Mouse (Mus musculus): ENCODE results near the gene Gm4302. TPM values are rescaled to one million over a fixed set of nuclear protein-coding genes. Genes with fewer than 3 reads are reported as not detected.
"Not testable (repeated sequence)": the region's sequence is repeated elsewhere in the genome, so short reads cannot be mapped to it uniquely, and the experiment has no call there.

The Gm4302 gene
- total RNA-seq (2014; rRNA removed; ENCODE audit: low replicate concordance) (not detected in 2 replicates), polyA plus RNA-seq (2015; fragmentation: Nextera tagmentation; extraction: Ambion mirVana) (not detected in 2 replicates)

DNA sequence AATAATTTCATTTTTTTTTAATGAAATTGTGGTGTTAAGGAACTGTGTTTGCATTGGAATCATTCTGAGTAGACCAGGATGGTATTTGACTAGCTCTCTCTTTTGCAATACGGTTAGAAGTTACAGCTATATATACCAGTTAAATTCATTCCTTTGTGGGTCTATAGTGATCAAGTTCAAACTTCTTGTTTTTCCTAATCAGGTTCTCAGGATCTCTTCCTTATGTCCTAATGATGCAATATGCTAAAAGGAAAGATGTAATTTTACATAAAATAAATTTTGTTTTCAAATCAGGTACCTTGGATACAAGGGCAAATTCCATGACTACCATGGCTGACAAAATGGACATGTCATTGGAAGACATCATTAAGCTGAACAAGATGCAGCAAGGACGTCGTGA, at the start of gene Gm4302:
TSS of gene Gm4302 (plus strand) at position 301 of the 400 bp plus-strand sequence.
- H3K4me2 ChIP-seq (ENCODE audit: low read depth, low read length); DNase-seq (ENCODE audit: low spot score); H3K4me3 ChIP-seq (ENCODE audit: low read depth, low read length); H3K9me3 ChIP-seq (replicated peaks; ENCODE audit: control insufficient read depth, low read length); H3K36me3 ChIP-seq (replicated peaks; ENCODE audit: control insufficient read depth, insufficient read depth, low read length); H3K9ac ChIP-seq (replicated peaks; ENCODE audit: low read depth, low read length); H3K27ac ChIP-seq (ENCODE audit: low read depth); H3K27me3 ChIP-seq (ENCODE audit: control insufficient read depth, insufficient read depth, low read length); H3K4me1 ChIP-seq (ENCODE audit: control insufficient read depth, insufficient read depth); ATAC-seq (ENCODE audit: insufficient read depth, low read depth): not testable (repeated sequence)
- no CpG with 5 or more reads among the region's 3 CpGs for WGBS

DNA sequence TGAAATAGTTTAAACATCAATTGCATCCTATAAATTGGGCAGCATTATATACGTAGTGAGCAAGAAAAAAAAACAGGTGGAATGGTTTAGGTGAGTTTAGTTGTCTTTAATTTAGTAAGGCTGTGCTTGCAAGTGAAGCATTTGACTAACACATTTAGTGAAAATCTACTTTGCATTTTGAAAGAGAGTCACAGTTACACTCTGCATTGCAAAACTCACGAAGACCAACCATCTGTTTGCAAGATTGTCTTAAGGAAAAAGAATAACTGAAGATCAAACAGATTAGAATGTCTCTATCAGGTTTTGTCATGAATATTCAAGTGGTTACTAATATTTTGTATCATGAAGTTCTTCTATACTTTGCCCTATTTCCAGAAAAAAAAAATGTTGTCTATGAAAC, 44.5 kb upstream of the Gm4302 start:
- TF ChIP-seq EP300 (IDR thresholded peaks at IDR 0.05; ENCODE audit: low read depth) = no peak
- TF ChIP-seq CTCF (IDR thresholded peaks at IDR 0.05; ENCODE audit: low read depth) = no peak
- H3K27me3 ChIP-seq (ENCODE audit: control insufficient read depth, insufficient read depth, low read length) = no peaks in the 10 kb centered on the region
- no peak overlapping the region for H3K4me2 ChIP-seq (ENCODE audit: low read depth, low read length)
- H3K36me3 ChIP-seq (replicated peaks; ENCODE audit: control insufficient read depth, insufficient read depth, low read length) = no peaks in the 10 kb centered on the region
- WGBS = 57% methylated on average over 2 of the region's 2 CpGs
- H3K4me1 ChIP-seq (ENCODE audit: control insufficient read depth, insufficient read depth) = no peaks in the 10 kb centered on the region
- no peak overlapping the region for H3K4me3 ChIP-seq (ENCODE audit: low read depth, low read length)
- DNase-seq (ENCODE audit: low spot score) = no peak
- no peak for ATAC-seq (ENCODE audit: insufficient read depth, low read depth)
- no peak overlapping the region for H3K9ac ChIP-seq (replicated peaks; ENCODE audit: low read depth, low read length)
- H3K27ac ChIP-seq (ENCODE audit: low read depth) = no peak overlapping the region
- no peaks in the 10 kb centered on the region for H3K9me3 ChIP-seq (replicated peaks; ENCODE audit: control insufficient read depth, low read length)

DNA sequence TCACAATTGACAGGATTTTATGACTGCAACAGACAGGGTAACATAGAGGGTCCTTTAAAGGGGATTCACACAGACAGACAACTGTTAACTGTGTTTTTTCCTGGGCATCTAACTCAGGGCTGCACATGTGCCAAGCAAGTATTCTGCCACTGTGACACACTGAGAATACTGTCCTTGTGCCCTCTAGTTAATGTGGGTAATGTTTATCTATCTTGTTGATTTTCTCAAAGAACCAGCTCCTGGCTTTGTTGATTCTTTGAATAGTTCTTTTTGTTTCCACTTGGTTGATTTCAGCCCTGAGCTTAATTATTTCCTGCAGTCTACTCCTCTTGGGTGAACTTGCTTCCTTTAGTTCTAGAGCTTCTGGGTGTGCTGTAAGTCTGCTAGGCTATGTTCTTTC, 40.5 kb upstream of the Gm4302 start:
- ATAC-seq (ENCODE audit: insufficient read depth, low read depth); H3K27ac ChIP-seq (ENCODE audit: low read depth): not testable (repeated sequence)

DNA sequence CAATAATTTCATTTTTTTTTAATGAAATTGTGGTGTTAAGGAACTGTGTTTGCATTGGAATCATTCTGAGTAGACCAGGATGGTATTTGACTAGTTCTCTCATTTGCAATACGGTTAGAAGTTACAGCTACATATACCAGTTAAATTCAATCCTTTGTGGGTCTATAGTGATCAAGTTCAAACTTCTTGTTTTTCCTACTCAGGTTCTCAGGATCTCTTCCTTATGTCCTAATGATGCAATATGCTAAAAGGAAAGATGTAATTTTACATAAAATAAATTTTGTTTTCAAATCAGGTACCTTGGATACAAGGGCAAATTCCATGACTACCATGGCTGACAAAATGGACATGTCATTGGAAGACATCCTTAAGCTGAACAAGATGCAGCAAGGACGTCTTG, 5.3 kb upstream of the Gm4302 start, which contains the start of gene Gm4301:
TSS of gene Gm4301 (plus strand) at position 301 of the 400 bp plus-strand sequence.
- not testable (repeated sequence) for H3K9ac ChIP-seq (replicated peaks; ENCODE audit: low read depth, low read length); H3K36me3 ChIP-seq (replicated peaks; ENCODE audit: control insufficient read depth, insufficient read depth, low read length); H3K27ac ChIP-seq (ENCODE audit: low read depth); H3K9me3 ChIP-seq (replicated peaks; ENCODE audit: control insufficient read depth, low read length); ATAC-seq (ENCODE audit: insufficient read depth, low read depth); DNase-seq (ENCODE audit: low spot score); H3K4me3 ChIP-seq (ENCODE audit: low read depth, low read length); H3K4me2 ChIP-seq (ENCODE audit: low read depth, low read length); H3K4me1 ChIP-seq (ENCODE audit: control insufficient read depth, insufficient read depth); H3K27me3 ChIP-seq (ENCODE audit: control insufficient read depth, insufficient read depth, low read length)
- no CpG with 5 or more reads among the region's 2 CpGs for WGBS

More for the DNA sequence above, 40.5 kb upstream of the Gm4302 start:
- not testable (repeated sequence) for H3K4me1 ChIP-seq (ENCODE audit: control insufficient read depth, insufficient read depth); DNase-seq (ENCODE audit: low spot score); H3K4me2 ChIP-seq (ENCODE audit: low read depth, low read length); H3K36me3 ChIP-seq (replicated peaks; ENCODE audit: control insufficient read depth, insufficient read depth, low read length); H3K27me3 ChIP-seq (ENCODE audit: control insufficient read depth, insufficient read depth, low read length); H3K9me3 ChIP-seq (replicated peaks; ENCODE audit: control insufficient read depth, low read length); H3K9ac ChIP-seq (replicated peaks; ENCODE audit: low read depth, low read length); H3K4me3 ChIP-seq (ENCODE audit: low read depth, low read length)

DNA sequence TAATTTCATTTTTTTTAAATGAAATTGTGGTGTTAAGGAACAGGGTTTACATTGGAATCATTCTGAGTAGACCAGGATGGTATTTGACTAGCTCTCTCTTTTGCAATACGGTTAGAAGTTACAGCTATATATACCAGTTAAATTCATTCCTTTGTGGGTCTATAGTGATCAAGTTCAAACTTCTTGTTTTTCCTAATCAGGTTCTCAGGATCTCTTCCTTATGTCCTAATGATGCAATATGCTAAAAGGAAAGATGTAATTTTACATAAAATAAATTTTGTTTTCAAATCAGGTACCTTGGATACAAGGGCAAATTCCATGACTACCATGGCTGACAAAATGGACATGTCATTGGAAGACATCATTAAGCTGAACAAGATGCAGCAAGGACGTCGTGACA, 5.0 kb downstream of the Gm4302 start, which contains the start of gene Gm4303:
TSS of gene Gm4303 (plus strand) at position 301 of the 400 bp plus-strand sequence.
- H3K4me1 ChIP-seq (ENCODE audit: control insufficient read depth, insufficient read depth); H3K9ac ChIP-seq (replicated peaks; ENCODE audit: low read depth, low read length); H3K27ac ChIP-seq (ENCODE audit: low read depth); H3K36me3 ChIP-seq (replicated peaks; ENCODE audit: control insufficient read depth, insufficient read depth, low read length); ATAC-seq (ENCODE audit: insufficient read depth, low read depth); H3K27me3 ChIP-seq (ENCODE audit: control insufficient read depth, insufficient read depth, low read length); H3K9me3 ChIP-seq (replicated peaks; ENCODE audit: control insufficient read depth, low read length); DNase-seq (ENCODE audit: low spot score); H3K4me3 ChIP-seq (ENCODE audit: low read depth, low read length); H3K4me2 ChIP-seq (ENCODE audit: low read depth, low read length): not testable (repeated sequence)
- no CpG with 5 or more reads among the region's 3 CpGs for WGBS

DNA sequence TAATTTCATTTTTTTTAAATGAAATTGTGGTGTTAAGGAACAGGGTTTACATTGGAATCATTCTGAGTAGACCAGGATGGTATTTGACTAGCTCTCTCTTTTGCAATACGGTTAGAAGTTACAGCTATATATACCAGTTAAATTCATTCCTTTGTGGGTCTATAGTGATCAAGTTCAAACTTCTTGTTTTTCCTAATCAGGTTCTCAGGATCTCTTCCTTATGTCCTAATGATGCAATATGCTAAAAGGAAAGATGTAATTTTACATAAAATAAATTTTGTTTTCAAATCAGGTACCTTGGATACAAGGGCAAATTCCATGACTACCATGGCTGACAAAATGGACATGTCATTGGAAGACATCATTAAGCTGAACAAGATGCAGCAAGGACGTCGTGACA, 10.2 kb downstream of the Gm4302 start, which contains the start of gene Gm4305:
TSS of gene Gm4305 (plus strand) at position 301 of the 400 bp plus-strand sequence.
- not testable (repeated sequence) for H3K27ac ChIP-seq (ENCODE audit: low read depth); H3K27me3 ChIP-seq (ENCODE audit: control insufficient read depth, insufficient read depth, low read length); H3K4me1 ChIP-seq (ENCODE audit: control insufficient read depth, insufficient read depth); H3K9me3 ChIP-seq (replicated peaks; ENCODE audit: control insufficient read depth, low read length); DNase-seq (ENCODE audit: low spot score); H3K4me3 ChIP-seq (ENCODE audit: low read depth, low read length); ATAC-seq (ENCODE audit: insufficient read depth, low read depth); H3K36me3 ChIP-seq (replicated peaks; ENCODE audit: control insufficient read depth, insufficient read depth, low read length); H3K9ac ChIP-seq (replicated peaks; ENCODE audit: low read depth, low read length); H3K4me2 ChIP-seq (ENCODE audit: low read depth, low read length)
- no CpG with 5 or more reads among the region's 3 CpGs for WGBS

DNA sequence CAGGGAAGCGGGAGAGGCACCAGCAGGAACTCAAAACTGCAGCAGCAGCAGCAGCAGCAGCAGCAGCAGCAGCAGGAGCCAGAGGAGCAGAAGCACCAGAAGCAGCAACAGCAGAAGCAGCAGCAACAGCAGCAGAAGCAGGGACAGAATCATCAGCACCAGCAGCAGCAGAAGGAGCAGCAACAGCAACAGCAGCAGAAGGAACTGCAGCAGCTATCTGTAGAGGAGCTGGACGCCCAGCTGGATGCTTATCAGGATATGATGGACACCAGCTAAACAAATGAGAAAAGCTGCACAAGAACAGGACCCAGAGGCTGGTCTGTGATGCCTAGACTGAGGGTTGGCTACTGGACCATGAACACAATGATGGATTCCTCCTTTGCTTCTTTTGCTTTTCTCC, 16.2 kb downstream of the Gm4302 start:
- H3K27me3 ChIP-seq (ENCODE audit: control insufficient read depth, insufficient read depth, low read length); ATAC-seq (ENCODE audit: insufficient read depth, low read depth); H3K4me2 ChIP-seq (ENCODE audit: low read depth, low read length); H3K27ac ChIP-seq (ENCODE audit: low read depth); H3K9me3 ChIP-seq (replicated peaks; ENCODE audit: control insufficient read depth, low read length); H3K4me1 ChIP-seq (ENCODE audit: control insufficient read depth, insufficient read depth); DNase-seq (ENCODE audit: low spot score); H3K9ac ChIP-seq (replicated peaks; ENCODE audit: low read depth, low read length); H3K4me3 ChIP-seq (ENCODE audit: low read depth, low read length); H3K36me3 ChIP-seq (replicated peaks; ENCODE audit: control insufficient read depth, insufficient read depth, low read length): not testable (repeated sequence)
- 14% methylated on average over 1 of the region's 2 CpGs for WGBS

DNA sequence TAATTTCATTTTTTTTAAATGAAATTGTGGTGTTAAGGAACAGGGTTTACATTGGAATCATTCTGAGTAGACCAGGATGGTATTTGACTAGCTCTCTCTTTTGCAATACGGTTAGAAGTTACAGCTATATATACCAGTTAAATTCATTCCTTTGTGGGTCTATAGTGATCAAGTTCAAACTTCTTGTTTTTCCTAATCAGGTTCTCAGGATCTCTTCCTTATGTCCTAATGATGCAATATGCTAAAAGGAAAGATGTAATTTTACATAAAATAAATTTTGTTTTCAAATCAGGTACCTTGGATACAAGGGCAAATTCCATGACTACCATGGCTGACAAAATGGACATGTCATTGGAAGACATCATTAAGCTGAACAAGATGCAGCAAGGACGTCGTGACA, 20.4 kb downstream of the Gm4302 start, which contains the start of gene Gm4307:
TSS of gene Gm4307 (plus strand) at position 301 of the 400 bp plus-strand sequence.
- ATAC-seq (ENCODE audit: insufficient read depth, low read depth); DNase-seq (ENCODE audit: low spot score); H3K9ac ChIP-seq (replicated peaks; ENCODE audit: low read depth, low read length); H3K27ac ChIP-seq (ENCODE audit: low read depth); H3K9me3 ChIP-seq (replicated peaks; ENCODE audit: control insufficient read depth, low read length); H3K36me3 ChIP-seq (replicated peaks; ENCODE audit: control insufficient read depth, insufficient read depth, low read length); H3K4me2 ChIP-seq (ENCODE audit: low read depth, low read length); H3K27me3 ChIP-seq (ENCODE audit: control insufficient read depth, insufficient read depth, low read length); H3K4me1 ChIP-seq (ENCODE audit: control insufficient read depth, insufficient read depth); H3K4me3 ChIP-seq (ENCODE audit: low read depth, low read length): not testable (repeated sequence)
- WGBS = no CpG with 5 or more reads among the region's 3 CpGs

DNA sequence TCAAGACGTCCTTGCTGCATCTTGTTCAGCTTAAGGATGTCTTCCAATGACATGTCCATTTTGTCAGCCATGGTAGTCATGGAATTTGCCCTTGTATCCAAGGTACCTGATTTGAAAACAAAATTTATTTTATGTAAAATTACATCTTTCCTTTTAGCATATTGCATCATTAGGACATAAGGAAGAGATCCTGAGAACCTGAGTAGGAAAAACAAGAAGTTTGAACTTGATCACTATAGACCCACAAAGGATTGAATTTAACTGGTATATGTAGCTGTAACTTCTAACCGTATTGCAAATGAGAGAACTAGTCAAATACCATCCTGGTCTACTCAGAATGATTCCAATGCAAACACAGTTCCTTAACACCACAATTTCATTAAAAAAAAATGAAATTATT, 41.8 kb downstream of the Gm4302 start, which contains the start of gene Gm4312:
TSS of gene Gm4312 (minus strand) at position 101 of the 400 bp plus-strand sequence.
- H3K4me1 ChIP-seq (ENCODE audit: control insufficient read depth, insufficient read depth); H3K4me2 ChIP-seq (ENCODE audit: low read depth, low read length); H3K4me3 ChIP-seq (ENCODE audit: low read depth, low read length); H3K27me3 ChIP-seq (ENCODE audit: control insufficient read depth, insufficient read depth, low read length); H3K9me3 ChIP-seq (replicated peaks; ENCODE audit: control insufficient read depth, low read length); H3K27ac ChIP-seq (ENCODE audit: low read depth); H3K9ac ChIP-seq (replicated peaks; ENCODE audit: low read depth, low read length); ATAC-seq (ENCODE audit: insufficient read depth, low read depth); DNase-seq (ENCODE audit: low spot score); H3K36me3 ChIP-seq (replicated peaks; ENCODE audit: control insufficient read depth, insufficient read depth, low read length): not testable (repeated sequence)
- WGBS = no CpG with 5 or more reads among the region's 2 CpGs

All from heart, postnatal 0 days (tissue).